Mouse (Mus musculus) heart, embryonic 12.5 days (tissue): Measurements from ENCODE around the gene Stard3nl. TPM values are rescaled to one million over a fixed set of nuclear protein-coding genes. Genes with fewer than 3 reads are reported as not detected.

Experiments used
- ATAC-seq: fragments of 200-750 bp; cut with Nextera tagmentation; 2 replicates; pipeline ENCODE4 v1.8.0; 2017; ENCODE audit warnings: moderate TSS enrichment, moderate library complexity; ENCODE audit not compliant: insufficient number of reproducible peaks, low FRiP score
- H3K27ac ChIP-seq: fragments of 300-500 bp; sonication (generic); 2 replicates; pipeline ENCODE4 v1.5.1; 2016; ENCODE audit warnings: mild to moderate bottlenecking, moderate library complexity; ENCODE audit not compliant: poor library complexity, severe bottlenecking
- H3K27me3 ChIP-seq: fragments of 300-500 bp; sonication (generic); replicated peaks from 2 replicates; pipeline ENCODE4 v1.6.1; 2016; ENCODE audit warnings: mild to moderate bottlenecking, moderate library complexity
- H3K36me3 ChIP-seq: fragments of 300-500 bp; sonication (generic); 2 replicates; pipeline ENCODE4 v1.6.1; 2016; ENCODE audit warnings: mild to moderate bottlenecking, moderate library complexity
- H3K4me1 ChIP-seq: fragments of 300-500 bp; sonication (generic); replicated peaks from 2 replicates; pipeline ENCODE4 v1.6.1; 2016; ENCODE audit warnings: mild to moderate bottlenecking
- H3K4me2 ChIP-seq: fragments of 300-500 bp; sonication (generic); 2 replicates; pipeline ENCODE4 v1.6.1; 2016; ENCODE audit warnings: mild to moderate bottlenecking, moderate library complexity
- H3K4me3 ChIP-seq: fragments of 300-500 bp; sonication (generic); 2 replicates; pipeline ENCODE4 v1.5.1; 2016; ENCODE audit warnings: mild to moderate bottlenecking
- H3K9ac ChIP-seq: fragments of 300-500 bp; sonication (generic); 2 replicates; pipeline ENCODE4 v1.6.1; 2016; ENCODE audit warnings: mild to moderate bottlenecking, moderate library complexity
- H3K9me3 ChIP-seq: fragments of 300-500 bp; sonication (generic); replicated peaks from 2 replicates; pipeline ENCODE4 v1.6.1; 2016; ENCODE audit warnings: mild to moderate bottlenecking, moderate library complexity
- WGBS: fragments of 180-500 bp; shearing (Covaris S2); methylation state at CpG from one replicate; pipeline ENCODE4 v1.1.7; 2016; 5-methylcytosine and 5-hydroxymethylcytosine counted together
- polyA plus RNA-seq: library from polyadenylated mRNA; unstranded; fragments of >200 nt; fragmentation: Nextera tagmentation; extraction: Ambion mirVana; gene quantifications from 2 replicates; pipeline ENCODE4 v1.2.1, GENCODE M21; 2016

The Stard3nl gene
- polyA plus RNA-seq: 90.7 and 93.0 TPM in 2 replicates

- Histone ChIP-seq H3K36me3 (no peaks in the 10 kb centered on the region), H3K9ac (peak within 1 kb of the TSS; percentile 86), H3K27ac (peak within 1 kb of the TSS; percentile 93), H3K4me3 (peak within 1 kb of the TSS; percentile 76), H3K4me1 (peaks cover 15% of the 10 kb centered on the region), H3K4me2 (peak within 1 kb of the TSS; percentile 58), H3K9me3 (no peaks in the 10 kb centered on the region), H3K27me3 (no peaks in the 10 kb centered on the region)
- peak; percentile 99 for ATAC-seq
- under 1% methylated on average over 37 of the region's 37 CpGs for WGBS
Observed at GRCm38 (mm10) chr13:19395688-19396354, at the start of gene Stard3nl. Stard3nl (minus strand) TSS chr13:19395795.

- H3K36me3 ChIP-seq: no peaks in the 10 kb centered on the region
- H3K4me2 ChIP-seq: no peak overlapping the region
- no peaks in the 10 kb centered on the region for H3K4me1 ChIP-seq
- peaks cover 7% of the 10 kb centered on the region for H3K9me3 ChIP-seq
- no peak overlapping the region for H3K27ac ChIP-seq
- no peak overlapping the region for H3K9ac ChIP-seq
- H3K4me3 ChIP-seq: no peak overlapping the region
- 68% methylated on average over 10 of the region's 10 CpGs for WGBS
- H3K27me3 ChIP-seq: no peaks in the 10 kb centered on the region
- ATAC-seq: no peak
Observed at GRCm38 (mm10) chr13:19438040-19438439, 42.4 kb upstream of the Stard3nl start.

- Histone ChIP-seq H3K4me2 (no peak overlapping the region), H3K9ac (no peak overlapping the region), H3K4me3 (no peak overlapping the region), H3K27ac (0 out of 2 replicates have a peak overlapping the region, but pooled peaks have one; percentile 30), H3K36me3 (no peaks in the 10 kb centered on the region), H3K9me3 (peaks cover 8% of the 10 kb centered on the region), H3K27me3 (no peaks in the 10 kb centered on the region), H3K4me1 (peaks cover 10% of the 10 kb centered on the region)
- 27% methylated on average over 4 of the region's 4 CpGs for WGBS
- peak; percentile 48; the same call in 1 of the 2 replicates for ATAC-seq
Observed at GRCm38 (mm10) chr13:19429812-19430370, 34.3 kb upstream of the Stard3nl start.

GRCm38 (mm10) chr13:19428076-19428475, 32.5 kb upstream of the Stard3nl start:
- WGBS: 79% methylated on average over 5 of the region's 5 CpGs
- Histone ChIP-seq H3K4me3 (no peak overlapping the region), H3K9ac (no peak overlapping the region), H3K9me3 (0 out of 2 replicates have a peak, but pooled peaks cover 7% of the 10 kb centered on the region), H3K27ac (no peak overlapping the region), H3K27me3 (no peaks in the 10 kb centered on the region), H3K4me2 (no peak overlapping the region), H3K4me1 (peaks cover 10% of the 10 kb centered on the region), H3K36me3 (no peaks in the 10 kb centered on the region)
- ATAC-seq: no peak

- Histone ChIP-seq H3K4me2 (no peak overlapping the region), H3K27me3 (no peaks in the 10 kb centered on the region), H3K36me3 (no peaks in the 10 kb centered on the region), H3K27ac (no peak overlapping the region), H3K4me1 (peaks cover under 1% of the 10 kb centered on the region), H3K9ac (no peak overlapping the region), H3K4me3 (no peak overlapping the region), H3K9me3 (0 out of 2 replicates have a peak, but pooled peaks cover 7% of the 10 kb centered on the region)
- no peak for ATAC-seq
- WGBS: 83% methylated on average over 4 of the region's 4 CpGs
Observed at GRCm38 (mm10) chr13:19424563-19424962, 29.0 kb upstream of the Stard3nl start.

- no peak overlapping the region for H3K27ac ChIP-seq
- H3K4me1 ChIP-seq: no peaks in the 10 kb centered on the region
- no peaks in the 10 kb centered on the region for H3K27me3 ChIP-seq
- 80% methylated on average over 1 of the region's 1 CpGs for WGBS
- 0 out of 2 replicates have a peak, but pooled peaks cover 7% of the 10 kb centered on the region for H3K9me3 ChIP-seq
- H3K36me3 ChIP-seq: no peaks in the 10 kb centered on the region
- no peak for ATAC-seq
- no peak overlapping the region for H3K9ac ChIP-seq
- no peak overlapping the region for H3K4me2 ChIP-seq
- no peak overlapping the region for H3K4me3 ChIP-seq
Observed at GRCm38 (mm10) chr13:19422521-19422920, 26.9 kb upstream of the Stard3nl start.

- ATAC-seq: no peak
- Histone ChIP-seq H3K27ac (no peak overlapping the region), H3K9me3 (no peaks in the 10 kb centered on the region), H3K4me1 (no peaks in the 10 kb centered on the region), H3K4me3 (no peak overlapping the region), H3K4me2 (no peak overlapping the region), H3K9ac (no peak overlapping the region), H3K27me3 (no peaks in the 10 kb centered on the region), H3K36me3 (no peaks in the 10 kb centered on the region)
- WGBS: 74% methylated on average over 4 of the region's 4 CpGs
Observed at GRCm38 (mm10) chr13:19417885-19418521, 22.4 kb upstream of the Stard3nl start.

GRCm38 (mm10) chr13:19415894-19416531, 20.4 kb upstream of the Stard3nl start:
- Histone ChIP-seq H3K4me3 (no peak overlapping the region), H3K27me3 (no peaks in the 10 kb centered on the region), H3K4me1 (no peaks in the 10 kb centered on the region), H3K9ac (no peak overlapping the region), H3K27ac (no peak overlapping the region), H3K9me3 (no peaks in the 10 kb centered on the region), H3K36me3 (no peaks in the 10 kb centered on the region), H3K4me2 (no peak overlapping the region)
- WGBS: 67% methylated on average over 8 of the region's 8 CpGs
- ATAC-seq: no peak

GRCm38 (mm10) chr13:19415337-19415736, 19.7 kb upstream of the Stard3nl start:
- Histone ChIP-seq H3K27me3 (no peaks in the 10 kb centered on the region), H3K4me1 (no peaks in the 10 kb centered on the region), H3K4me2 (no peak overlapping the region), H3K27ac (no peak overlapping the region), H3K4me3 (no peak overlapping the region), H3K9me3 (no peaks in the 10 kb centered on the region), H3K36me3 (no peaks in the 10 kb centered on the region), H3K9ac (no peak overlapping the region)
- no peak for ATAC-seq
- WGBS: 80% methylated on average over 1 of the region's 1 CpGs

GRCm38 (mm10) chr13:19412334-19412939, 16.8 kb upstream of the Stard3nl start:
- Histone ChIP-seq H3K36me3 (no peaks in the 10 kb centered on the region), H3K4me1 (no peaks in the 10 kb centered on the region), H3K27ac (no peak overlapping the region), H3K9ac (no peak overlapping the region), H3K9me3 (no peaks in the 10 kb centered on the region), H3K4me2 (no peak overlapping the region), H3K4me3 (no peak overlapping the region), H3K27me3 (no peaks in the 10 kb centered on the region)
- no peak for ATAC-seq
- WGBS: 68% methylated on average over 2 of the region's 2 CpGs

- Histone ChIP-seq H3K9ac (no peak overlapping the region), H3K36me3 (no peaks in the 10 kb centered on the region), H3K4me3 (no peak overlapping the region), H3K4me1 (no peaks in the 10 kb centered on the region), H3K9me3 (no peaks in the 10 kb centered on the region), H3K27ac (no peak overlapping the region), H3K27me3 (no peaks in the 10 kb centered on the region), H3K4me2 (no peak overlapping the region)
- WGBS: 73% methylated on average over 5 of the region's 5 CpGs
- ATAC-seq: no peak
Observed at GRCm38 (mm10) chr13:19411886-19412285, 16.3 kb upstream of the Stard3nl start.
